Mouse (Mus musculus) forebrain, embryonic 11.5 days (tissue): Measurements from ENCODE around the gene Fbxl3. TPM values are rescaled to one million over a fixed set of nuclear protein-coding genes. Genes with fewer than 3 reads are reported as not detected.

Source experiments
- ATAC-seq: fragments of 200-750 bp; cut with Nextera tagmentation; replicated peaks from 2 replicates; pipeline ENCODE4 v1.8.0; 2017; ENCODE audit warnings: moderate TSS enrichment; ENCODE audit not compliant: low FRiP score
- DNase-seq: peaks from one replicate; pipeline ENCODE4 v3.0.0-alpha.2; 2017; ENCODE audit warnings: low spot score
- H3K27ac ChIP-seq: fragments of 300-500 bp; sonication (generic); 2 replicates; pipeline ENCODE4 v1.5.1; 2014; ENCODE audit warnings: low read depth, low read length
- H3K27me3 ChIP-seq: fragments of 300-500 bp; sonication (generic); 2 replicates; pipeline ENCODE4 v1.6.1; 2014; ENCODE audit warnings: mild to moderate bottlenecking, low read length, mixed read lengths; ENCODE audit not compliant: control insufficient read depth, insufficient read depth
- H3K36me3 ChIP-seq: fragments of 300-500 bp; sonication (generic); 2 replicates; pipeline ENCODE4 v1.6.1; 2014; ENCODE audit warnings: mild to moderate bottlenecking, low read length, moderate library complexity, mixed read lengths; ENCODE audit not compliant: control insufficient read depth, insufficient read depth
- H3K4me1 ChIP-seq: fragments of 300-500 bp; sonication (generic); replicated peaks from 2 replicates; pipeline ENCODE4 v1.6.1; 2014; ENCODE audit warnings: low read length, mixed read lengths; ENCODE audit not compliant: control insufficient read depth, insufficient read depth
- H3K4me2 ChIP-seq: fragments of 300-500 bp; sonication (generic); 2 replicates; pipeline ENCODE4 v1.6.1; 2014; ENCODE audit warnings: low read depth, mild to moderate bottlenecking, low read length, moderate library complexity, mixed read lengths; ENCODE audit not compliant: severe bottlenecking
- H3K4me3 ChIP-seq: fragments of 300-500 bp; sonication (generic); 2 replicates; pipeline ENCODE4 v1.5.1; 2014; ENCODE audit warnings: low read depth, low read length
- H3K9ac ChIP-seq: fragments of 300-500 bp; sonication (generic); 2 replicates; pipeline ENCODE4 v1.6.1; 2014; ENCODE audit warnings: low read length
- H3K9me3 ChIP-seq: fragments of 300-500 bp; sonication (generic); 2 replicates; pipeline ENCODE4 v1.6.1; 2016; ENCODE audit warnings: low read length, mixed read lengths; ENCODE audit not compliant: control insufficient read depth
- WGBS: fragments of 180-500 bp; shearing (Covaris S2); extraction: QIAGEN DNeasy Blood & Tissue Kit; methylation state at CpG from one replicate; pipeline ENCODE4 v1.1.7; 2014; 5-methylcytosine and 5-hydroxymethylcytosine counted together
- polyA plus RNA-seq: library from polyadenylated mRNA; unstranded; fragments of >200 nt; fragmentation: Nextera tagmentation; extraction: Ambion mirVana; gene quantifications from 2 replicates; pipeline ENCODE4 v1.2.1, GENCODE M21; 2014

Gene Fbxl3
- polyA plus RNA-seq, 1 experiment from 2014 or later, result 27.2 TPM

- H3K4me1 ChIP-seq, result no peaks in the 10 kb centered on the region
- H3K27me3 ChIP-seq, result no peaks in the 10 kb centered on the region
- H3K36me3 ChIP-seq, result no peaks in the 10 kb centered on the region
- no peaks in the 10 kb centered on the region for H3K9me3 ChIP-seq
- no peak for DNase-seq
- no peak overlapping the region for H3K4me2 ChIP-seq
- ATAC-seq, result no peak
- H3K9ac ChIP-seq, result no peak overlapping the region
- WGBS, result 94% methylated on average over 9 of the region's 9 CpGs
- no peak overlapping the region for H3K27ac ChIP-seq
- H3K4me3 ChIP-seq, result no peak overlapping the region
These were observed 21.9 kb downstream of the Fbxl3 start for GRCm38 (mm10) chr14:103077272-103078005.

- H3K9me3 ChIP-seq, result no peaks in the 10 kb centered on the region
- no peak overlapping the region for H3K4me3 ChIP-seq
- no peaks in the 10 kb centered on the region for H3K4me1 ChIP-seq
- H3K4me2 ChIP-seq, result no peak overlapping the region
- ATAC-seq (no peak), DNase-seq (no peak)
- no peak overlapping the region for H3K27ac ChIP-seq
- H3K27me3 ChIP-seq, result no peaks in the 10 kb centered on the region
- 81% methylated on average over 7 of the region's 7 CpGs for WGBS
- H3K36me3 ChIP-seq, result no peaks in the 10 kb centered on the region
- no peak overlapping the region for H3K9ac ChIP-seq
These were observed 24.2 kb downstream of the Fbxl3 start for GRCm38 (mm10) chr14:103075166-103075565.

GRCm38 (mm10) chr14:103073825-103074224, 25.5 kb downstream of the Fbxl3 start:
- Histone ChIP-seq H3K27ac (no peak overlapping the region), H3K4me2 (no peak overlapping the region), H3K4me1 (no peaks in the 10 kb centered on the region), H3K4me3 (no peak overlapping the region), H3K27me3 (no peaks in the 10 kb centered on the region), H3K36me3 (no peaks in the 10 kb centered on the region), H3K9me3 (no peaks in the 10 kb centered on the region), H3K9ac (no peak overlapping the region)
- ATAC-seq (no peak), DNase-seq (no peak)
- 87% methylated on average over 8 of the region's 8 CpGs for WGBS

- H3K9ac ChIP-seq, result no peak overlapping the region
- H3K4me1 ChIP-seq, result no peaks in the 10 kb centered on the region
- no peaks in the 10 kb centered on the region for H3K9me3 ChIP-seq
- no peak overlapping the region for H3K4me3 ChIP-seq
- ATAC-seq, result no peak
- H3K27ac ChIP-seq, result no peak overlapping the region
- 87% methylated on average over 4 of the region's 4 CpGs for WGBS
- no peak overlapping the region for H3K4me2 ChIP-seq
- no peaks in the 10 kb centered on the region for H3K36me3 ChIP-seq
- no peak for DNase-seq
- H3K27me3 ChIP-seq, result no peaks in the 10 kb centered on the region
These were observed 26.6 kb downstream of the Fbxl3 start for GRCm38 (mm10) chr14:103072731-103073130.

- Histone ChIP-seq H3K27me3 (no peaks in the 10 kb centered on the region), H3K36me3 (no peaks in the 10 kb centered on the region), H3K4me3 (no peak overlapping the region), H3K4me2 (no peak overlapping the region), H3K4me1 (no peaks in the 10 kb centered on the region), H3K9me3 (no peaks in the 10 kb centered on the region), H3K27ac (no peak overlapping the region), H3K9ac (no peak overlapping the region)
- 94% methylated on average over 12 of the region's 12 CpGs for WGBS
- ATAC-seq, result no peak
- DNase-seq, result no peak
These were observed 27.9 kb downstream of the Fbxl3 start for GRCm38 (mm10) chr14:103071471-103071870.

GRCm38 (mm10) chr14:103070790-103071189, 28.6 kb downstream of the Fbxl3 start:
- ATAC-seq, result no peak
- WGBS, result 7% methylated on average over 10 of the region's 10 CpGs
- Histone ChIP-seq H3K4me1 (no peaks in the 10 kb centered on the region), H3K36me3 (no peaks in the 10 kb centered on the region), H3K27ac (no peak overlapping the region), H3K27me3 (no peaks in the 10 kb centered on the region), H3K4me2 (peak overlapping the region; percentile 82), H3K9me3 (no peaks in the 10 kb centered on the region), H3K4me3 (peak overlapping the region; percentile 62), H3K9ac (peak overlapping the region; percentile 72)
- no peak for DNase-seq

- H3K9ac ChIP-seq, result peak within 1 kb of the TSS; percentile 72
- H3K27me3 ChIP-seq, result no peaks in the 10 kb centered on the region
- peak within 1 kb of the TSS; percentile 62 for H3K4me3 ChIP-seq
- H3K36me3 ChIP-seq, result no peaks in the 10 kb centered on the region
- DNase-seq (peak; percentile 96), ATAC-seq (peak; percentile 97)
- H3K27ac ChIP-seq, result peak within 1 kb of the TSS; percentile 57; the same call in 1 of the 2 replicates
- H3K4me1 ChIP-seq, result no peaks in the 10 kb centered on the region
- H3K4me2 ChIP-seq, result peak within 1 kb of the TSS; percentile 82
- under 1% methylated on average over 60 of the region's 65 CpGs for WGBS
- H3K9me3 ChIP-seq, result no peaks in the 10 kb centered on the region
These were observed 29.3 kb downstream of the Fbxl3 start, which contains the start of gene Cln5 for GRCm38 (mm10) chr14:103069864-103070611. Cln5 (plus strand) TSS chr14:103070216.

- peak overlapping the region; percentile 72 for H3K9ac ChIP-seq
- no peaks in the 10 kb centered on the region for H3K27me3 ChIP-seq
- no peaks in the 10 kb centered on the region for H3K4me1 ChIP-seq
- H3K27ac ChIP-seq, result no peak overlapping the region; the same call in 1 of the 2 replicates
- 14% methylated on average over 12 of the region's 12 CpGs for WGBS
- no peak for DNase-seq
- no peak; the same call in 1 of the 2 replicates for ATAC-seq
- peak overlapping the region; percentile 82 for H3K4me2 ChIP-seq
- no peaks in the 10 kb centered on the region for H3K36me3 ChIP-seq
- no peaks in the 10 kb centered on the region for H3K9me3 ChIP-seq
- H3K4me3 ChIP-seq, result peak overlapping the region; percentile 62
These were observed 29.9 kb downstream of the Fbxl3 start for GRCm38 (mm10) chr14:103069465-103069863.
